Mouse (Mus musculus) ES-Bruce4 (cell line): ENCODE data around the gene Lama5.

Experiments
- EP300 ChIP-seq: IDR thresholded peaks from 2 replicates; pipeline ENCODE4 v1.6.1; 2011; ENCODE audit warnings: low read depth, low read length; ENCODE audit not compliant: insufficient read depth
- POLR2A ChIP-seq: IDR thresholded peaks from one replicate; pipeline ENCODE4 v1.8.1; 2011; ENCODE audit warnings: low read length; ENCODE audit not compliant: insufficient read depth

GRCm38 (mm10) chr2:180205083-180205955, 20.3 kb downstream of the Lama5 start:
- TF ChIP-seq POLR2A (no peak), EP300 (no peak)
